Mouse (Mus musculus) liver, adult 2 months (tissue): Measurements from ENCODE around the gene Ptpn12.

ENCODE experiments used
- CTCF ChIP-seq: fragments of 200-500 bp; IDR thresholded peaks from 2 replicates; pipeline ENCODE4 v1.5.1; 2011; ENCODE audit warnings: low read depth, low read length, control low read depth
- POLR2A ChIP-seq: fragments of 200-500 bp; IDR thresholded peaks from 2 replicates; pipeline ENCODE4 v1.6.1; 2011; ENCODE audit warnings: low read length, control low read depth; ENCODE audit not compliant: insufficient read depth; ENCODE audit errors: extremely low read depth

DNA sequence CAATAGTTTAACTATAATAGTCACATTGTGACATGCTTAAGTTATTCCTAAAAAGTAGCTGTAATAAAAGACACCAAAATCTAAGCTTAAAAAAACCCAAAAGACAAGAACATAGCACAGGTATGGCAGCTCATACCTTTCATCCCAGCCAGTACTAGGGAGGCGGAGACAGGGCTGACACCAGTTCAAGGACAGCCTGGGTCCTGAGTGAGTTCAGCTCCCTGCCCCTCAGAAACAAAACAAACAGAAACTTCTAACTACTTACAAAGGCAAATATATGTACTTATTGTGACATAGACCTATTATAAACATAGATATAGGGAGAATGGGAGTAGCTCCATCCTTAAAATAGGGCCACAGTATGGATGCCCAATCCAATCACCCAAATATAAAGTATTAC, 3.2 kb downstream of the Ptpn12 start:
- TF ChIP-seq POLR2A = no peak
- no peak for TF ChIP-seq CTCF
